Mouse (Mus musculus): ENCODE measurements around the gene Igfbpl1. TPM values are rescaled to one million over a fixed set of nuclear protein-coding genes. Genes with fewer than 3 reads are reported as not detected.

Gene Igfbpl1
- total and polyA plus RNA-seq, 3 experiments, result not detected

GRCm38 (mm10) chr4:45833461-45833860 is 6.7 kb upstream of the Igfbpl1 start:
- H3K9me3 ChIP-seq (replicated peaks; ENCODE audit: insufficient read depth, low read length), result no peaks in the 10 kb centered on the region
- H3K4me1 ChIP-seq (ENCODE audit: control insufficient read depth in 1 of 2, insufficient read depth in 2 of 2, low read length in 2 of 2), result no peaks in the 10 kb centered on the region
- no peak overlapping the region for H3K9ac ChIP-seq (ENCODE audit: control insufficient read depth, low read depth, low read length, poor library complexity, severe bottlenecking)
- H3K27me3 ChIP-seq (ENCODE audit: control insufficient read depth in 1 of 2, insufficient read depth in 2 of 2, low read length in 2 of 2), result peaks cover 9 to 15% of the 10 kb centered on the region in 2 experiments
- no peak for TF ChIP-seq SMC3 (IDR thresholded peaks at IDR 0.05; ENCODE audit: low read depth, low read length)
- no peak for TF ChIP-seq GABPA (IDR thresholded peaks at IDR 0.05; ENCODE audit: low read depth, low read length)
- no peak for TF ChIP-seq POLR2AphosphoS5 (IDR thresholded peaks at IDR 0.05; ENCODE audit: borderline replicate concordance, low read depth, low read length)
- no peak for TF ChIP-seq TBP (IDR thresholded peaks at IDR 0.05; ENCODE audit: low read depth, low read length)
- TF ChIP-seq UBTF (IDR thresholded peaks at IDR 0.05; ENCODE audit: borderline replicate concordance, insufficient read depth, low read depth, low read length), result no peak
- TF ChIP-seq MYC (IDR thresholded peaks at IDR 0.05; ENCODE audit: low read depth, low read length), result no peak
- no peak for TF ChIP-seq ZC3H11A (IDR thresholded peaks at IDR 0.05; ENCODE audit: low read depth, low read length)
- no peak for TF ChIP-seq NELFE (IDR thresholded peaks at IDR 0.05; ENCODE audit: low read depth, low read length)
- TF ChIP-seq EP300 (IDR thresholded peaks at IDR 0.05; ENCODE audit: low read depth in 1 of 2, low read length in 2 of 2), result no peak
- TF ChIP-seq NRF1 (IDR thresholded peaks at IDR 0.05; ENCODE audit: insufficient read depth, low read depth, low read length, poor library complexity, severe bottlenecking), result no peak
- no peak for TF ChIP-seq ZNF384 (IDR thresholded peaks at IDR 0.05; ENCODE audit: low read depth, low read length)
- no peak for TF ChIP-seq HCFC1 (IDR thresholded peaks at IDR 0.05; ENCODE audit: low read depth, low read length)
- TF ChIP-seq ZKSCAN1 (IDR thresholded peaks at IDR 0.05; ENCODE audit: low read depth, low read length), result no peak
- no peak for TF ChIP-seq SIN3A (IDR thresholded peaks at IDR 0.05; ENCODE audit: low read length)
- TF ChIP-seq MAX (IDR thresholded peaks at IDR 0.05; ENCODE audit: low read length), result no peak
- H3K36me3 ChIP-seq (ENCODE audit: control insufficient read depth in 1 of 2, insufficient read depth in 2 of 2, low read length in 2 of 2), result no peaks in the 10 kb centered on the region
- H3K27ac ChIP-seq (ENCODE audit: control insufficient read depth, low read depth, low read length), result no peak overlapping the region
- no peak overlapping the region for H3K4me3 ChIP-seq (ENCODE audit: control insufficient read depth in 1 of 2, insufficient read depth in 1 of 2, low read depth in 2 of 2, low read length in 2 of 2)
- H3K79me2 ChIP-seq (ENCODE audit: control insufficient read depth, insufficient read depth, low read length, poor library complexity), result no peaks in the 10 kb centered on the region
- no peak for DNase-seq (ENCODE audit: low read depth, low spot score)

DNA sequence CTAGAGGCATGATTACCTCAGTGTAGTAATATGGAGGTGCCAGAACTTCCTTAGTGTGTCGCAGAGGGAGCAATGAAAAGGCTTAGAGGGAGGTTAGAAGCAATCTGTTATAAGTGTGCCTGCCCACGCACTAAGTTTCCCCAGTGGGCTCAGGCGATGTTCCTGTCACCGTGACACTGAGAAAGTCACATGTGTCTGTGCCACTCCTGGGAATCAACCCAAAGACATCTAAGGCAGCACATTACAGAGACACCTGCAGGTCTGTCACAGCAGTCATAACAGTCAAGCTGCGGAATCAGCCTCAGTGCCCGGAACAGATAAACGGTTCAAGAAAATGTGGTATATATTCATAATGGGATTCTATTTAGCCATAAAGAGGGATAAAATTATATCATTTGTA is 5.3 kb upstream of the Igfbpl1 start:
- H3K36me3 ChIP-seq (ENCODE audit: control insufficient read depth in 1 of 2, insufficient read depth in 2 of 2, low read length in 2 of 2), result no peaks in the 10 kb centered on the region
- TF ChIP-seq MXI1 (IDR thresholded peaks at IDR 0.05; ENCODE audit: low read depth, low read length), result no peak
- no peak for TF ChIP-seq POLR2AphosphoS2 (IDR thresholded peaks at IDR 0.05; ENCODE audit: low read length)
- TF ChIP-seq GABPA (IDR thresholded peaks at IDR 0.05; ENCODE audit: low read depth, low read length), result no peak
- TF ChIP-seq POLR2A (IDR thresholded peaks at IDR 0.05; ENCODE audit: control insufficient read depth in 1 of 2, insufficient read depth in 1 of 2, low read depth in 1 of 2, low read length in 2 of 2, poor library complexity in 1 of 2), result no peak
- TF ChIP-seq SMC3 (IDR thresholded peaks at IDR 0.05; ENCODE audit: low read depth, low read length), result no peak
- no peak for TF ChIP-seq MAFK (IDR thresholded peaks at IDR 0.05; ENCODE audit: borderline replicate concordance, low read depth, low read length)
- TF ChIP-seq CHD1 (IDR thresholded peaks at IDR 0.05; ENCODE audit: low read depth, low read length), result no peak
- no peak for TF ChIP-seq MAX (IDR thresholded peaks at IDR 0.05; ENCODE audit: low read length)
- TF ChIP-seq ZMIZ1 (IDR thresholded peaks at IDR 0.05; ENCODE audit: low read depth, low read length), result no peak
- TF ChIP-seq ZC3H11A (IDR thresholded peaks at IDR 0.05; ENCODE audit: low read depth, low read length), result no peak
- no peak for TF ChIP-seq TAL1 (IDR thresholded peaks at IDR 0.05; ENCODE audit: low read length)
- no peak for TF ChIP-seq MYB (IDR thresholded peaks at IDR 0.05; ENCODE audit: low read depth, low read length)
- TF ChIP-seq JUND (IDR thresholded peaks at IDR 0.05; ENCODE audit: low read depth, low read length), result no peak
- no peak for TF ChIP-seq TBP (IDR thresholded peaks at IDR 0.05; ENCODE audit: low read depth, low read length)
- TF ChIP-seq MYC (IDR thresholded peaks at IDR 0.05; ENCODE audit: low read depth, low read length), result no peak
- no peak for TF ChIP-seq TCF12 (IDR thresholded peaks at IDR 0.05; ENCODE audit: low read depth, low read length)
- TF ChIP-seq USF1 (IDR thresholded peaks at IDR 0.05; ENCODE audit: low read depth, low read length), result no peak
- no peak for TF ChIP-seq ZKSCAN1 (IDR thresholded peaks at IDR 0.05; ENCODE audit: low read depth, low read length)
- TF ChIP-seq BHLHE40 (IDR thresholded peaks at IDR 0.05; ENCODE audit: borderline replicate concordance, low read depth, low read length), result no peak
- no peak for TF ChIP-seq CHD2 (IDR thresholded peaks at IDR 0.05; ENCODE audit: low read length)
- H3K9me3 ChIP-seq (replicated peaks; ENCODE audit: insufficient read depth, low read length), result no peaks in the 10 kb centered on the region
- no peak overlapping the region for H3K27ac ChIP-seq (ENCODE audit: control insufficient read depth, low read depth, low read length)
- H3K27me3 ChIP-seq (ENCODE audit: control insufficient read depth in 1 of 2, insufficient read depth in 2 of 2, low read length in 2 of 2), result peaks cover 9 to 18% of the 10 kb centered on the region in 2 experiments
- DNase-seq (ENCODE audit: low read depth, low spot score), result no peak
- no peak overlapping the region for H3K9ac ChIP-seq (ENCODE audit: control insufficient read depth, low read depth, low read length, poor library complexity, severe bottlenecking)
- H3K79me2 ChIP-seq (ENCODE audit: control insufficient read depth, insufficient read depth, low read length, poor library complexity), result no peaks in the 10 kb centered on the region
- no peak overlapping the region for H3K4me3 ChIP-seq (ENCODE audit: control insufficient read depth in 1 of 2, insufficient read depth in 1 of 2, low read depth in 2 of 2, low read length in 2 of 2)
- H3K4me1 ChIP-seq (ENCODE audit: control insufficient read depth in 1 of 2, insufficient read depth in 2 of 2, low read length in 2 of 2), result no peaks in the 10 kb centered on the region

All from MEL (cell line).